Mouse (Mus musculus): Measurements from ENCODE around the gene Neurl4.
"Not testable (repeated sequence)": the region's sequence is repeated elsewhere in the genome, so short reads cannot be mapped to it uniquely, and the experiment has no call there.

The Neurl4 gene

DNA sequence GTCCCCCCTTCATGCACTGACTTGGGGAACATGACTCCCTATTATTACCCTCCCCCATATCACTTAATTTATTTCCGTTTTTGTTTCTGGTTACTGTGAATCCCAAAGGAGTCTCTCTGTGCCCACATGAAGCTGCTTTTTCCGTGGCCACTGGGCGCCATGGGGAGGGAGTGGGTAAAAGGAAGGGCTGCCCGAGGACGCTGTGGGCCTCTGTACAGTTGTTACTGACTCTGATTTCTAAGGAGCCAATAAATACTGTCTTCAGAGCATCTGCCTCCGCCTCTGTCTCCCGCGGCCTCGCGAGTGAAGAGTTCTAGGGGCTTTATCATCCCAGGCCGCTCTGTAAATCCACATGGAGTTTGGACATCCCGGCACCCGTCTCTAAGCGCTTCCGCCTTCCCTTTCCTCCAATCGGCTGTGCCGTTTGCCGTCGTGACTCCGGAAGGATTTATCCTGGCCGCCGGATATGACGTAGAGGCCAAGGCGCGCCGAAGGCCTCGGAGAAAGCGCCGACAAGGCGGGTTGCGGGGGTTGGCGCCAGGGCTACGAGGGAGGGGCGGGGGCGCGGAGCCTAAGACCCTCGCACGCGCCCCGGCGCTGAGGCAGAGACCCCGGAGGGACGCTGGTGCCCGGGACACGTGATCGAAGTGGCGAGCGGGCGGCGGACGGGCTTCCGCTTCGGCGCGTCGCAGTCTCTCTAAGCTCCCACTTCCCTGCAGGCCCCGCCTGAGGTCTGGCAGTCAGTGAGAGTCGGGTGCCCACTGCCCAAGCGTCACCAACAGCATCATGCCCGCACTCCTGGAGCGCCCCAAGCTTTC, 12.9 kb downstream of the Neurl4 start, which contains the start of gene Gps2:
Gene Gps2 (plus strand): TSS at position 335 of the 818 bp plus-strand sequence.
- DNase-seq (ENCODE audit: low spot score): peak; percentile 94

DNA sequence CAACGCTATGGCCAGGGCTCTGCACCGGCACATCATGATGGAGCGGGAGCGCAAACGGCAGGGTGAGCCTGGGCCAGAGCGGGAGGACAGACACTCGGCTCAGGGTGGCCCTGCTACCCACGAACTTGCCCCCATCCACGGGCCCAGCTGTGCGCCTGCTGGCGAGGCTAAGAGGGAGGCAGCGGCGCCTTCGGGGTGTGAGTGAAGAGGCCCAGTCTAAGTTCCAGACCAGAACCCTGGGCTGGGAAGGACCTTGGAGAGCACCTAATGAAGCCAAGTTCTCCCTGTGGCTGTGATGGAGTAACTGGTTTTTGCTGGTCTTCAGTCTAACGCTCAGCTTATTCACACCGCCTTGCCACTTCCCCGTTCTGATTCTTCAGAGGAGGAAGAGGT, 13.5 kb downstream of the Neurl4 start:
- no peak for DNase-seq (ENCODE audit: low spot score)

DNA sequence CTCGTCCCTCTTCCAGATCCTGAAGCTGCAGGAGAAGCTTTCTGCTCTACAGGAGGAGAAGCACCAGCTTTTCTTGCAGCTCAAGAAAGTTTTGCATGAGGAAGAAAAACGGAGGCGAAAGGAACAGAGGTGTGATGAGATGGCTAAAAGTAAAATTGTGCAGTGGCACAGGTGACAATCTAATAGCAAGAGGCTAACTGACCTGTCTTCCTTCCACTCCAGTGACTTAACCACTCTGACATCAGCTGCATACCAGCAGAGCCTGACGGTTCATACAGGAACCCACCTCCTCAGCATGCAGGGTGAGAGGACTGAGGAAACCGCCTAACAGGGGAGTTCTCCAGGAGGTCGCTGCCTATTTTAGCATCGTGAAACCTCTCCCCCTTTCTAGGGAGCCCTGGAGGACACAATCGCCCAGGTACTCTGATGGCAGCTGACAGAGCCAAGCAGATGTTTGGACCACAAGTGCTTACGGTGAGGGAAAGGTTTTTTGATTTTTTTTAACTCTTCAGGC, 14.1 kb downstream of the Neurl4 start:
- no peak for DNase-seq (ENCODE audit: low spot score)

DNA sequence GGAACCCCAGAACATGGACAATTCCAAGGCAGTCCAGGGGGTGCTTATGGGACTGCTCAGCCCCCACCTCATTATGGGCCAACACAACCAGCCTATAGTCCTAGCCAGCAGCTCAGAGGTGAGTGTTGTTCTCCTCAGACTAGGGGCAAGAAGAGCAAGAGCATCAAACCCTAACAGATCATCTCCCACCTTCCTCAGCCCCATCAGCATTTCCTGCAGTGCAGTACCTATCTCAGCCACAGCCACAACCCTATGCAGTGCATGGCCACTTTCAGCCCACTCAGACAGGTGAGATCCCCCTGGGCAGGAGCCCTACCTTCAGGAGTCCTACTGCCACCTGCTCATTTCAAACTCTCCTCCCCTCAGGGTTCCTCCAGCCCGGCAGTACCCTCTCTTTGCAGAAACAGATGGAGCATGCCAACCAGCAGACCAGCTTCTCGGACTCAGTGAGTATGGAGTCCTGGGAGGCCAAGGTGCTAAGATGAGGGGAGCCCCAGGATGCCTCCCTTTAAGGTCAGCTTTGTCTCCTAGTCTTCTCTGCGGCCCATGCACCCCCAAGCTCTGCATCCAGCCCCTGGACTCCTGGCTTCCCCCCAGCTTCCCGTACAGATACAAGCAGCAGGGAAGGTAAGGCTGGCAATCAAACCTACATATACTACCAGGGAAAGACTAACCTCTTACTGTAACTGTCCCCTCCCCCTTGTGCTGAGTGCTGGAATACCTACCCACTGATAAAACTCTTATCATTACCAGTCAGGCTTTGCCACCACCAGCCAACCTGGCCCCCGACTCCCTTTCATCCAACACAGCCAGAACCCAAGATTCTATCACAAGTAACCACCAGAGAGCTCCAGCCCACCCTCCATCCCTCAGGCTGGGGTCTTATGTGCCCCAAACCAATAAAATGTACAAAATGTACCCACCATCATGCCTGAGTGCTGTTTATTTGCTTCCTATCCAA, 15.1 kb downstream of the Neurl4 start:
- DNase-seq (ENCODE audit: low spot score): no peak

DNA sequence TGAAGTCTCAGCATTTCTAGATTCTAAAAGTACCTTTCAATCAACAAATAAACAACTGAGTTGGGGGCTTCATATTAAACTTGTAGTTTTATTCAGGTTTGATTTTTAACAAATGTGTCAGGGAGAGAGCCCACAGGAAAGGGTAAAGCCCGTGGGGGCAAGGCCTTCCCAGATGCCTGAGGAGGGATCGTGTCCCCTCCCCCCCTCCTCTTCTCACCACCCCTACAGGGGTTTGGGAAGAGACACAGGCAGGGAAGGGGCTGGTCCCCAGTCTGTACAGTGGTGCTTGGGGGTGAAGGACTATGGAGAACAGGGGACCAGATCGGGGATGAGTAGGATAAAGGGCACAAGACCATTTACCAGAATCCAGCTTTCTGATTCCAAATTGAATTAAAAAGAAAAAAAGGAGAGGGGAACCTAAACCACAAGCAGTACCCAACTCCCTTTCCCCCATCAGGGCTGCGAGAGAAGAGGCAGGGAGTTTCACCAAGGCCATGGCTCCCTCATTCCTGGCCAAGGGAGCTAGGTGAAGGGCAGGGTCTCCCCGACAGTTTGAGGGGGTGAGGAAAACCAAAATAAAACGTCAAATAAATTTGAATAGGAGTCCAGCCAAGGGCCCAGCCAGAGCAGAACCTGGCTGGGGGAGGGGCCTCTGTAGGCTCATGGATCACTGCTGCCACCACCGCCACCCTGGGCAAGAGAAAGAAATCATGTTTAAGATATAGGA, 15.9 kb downstream of the Neurl4 start:
- DNase-seq (ENCODE audit: low spot score): not testable (repeated sequence)

DNA sequence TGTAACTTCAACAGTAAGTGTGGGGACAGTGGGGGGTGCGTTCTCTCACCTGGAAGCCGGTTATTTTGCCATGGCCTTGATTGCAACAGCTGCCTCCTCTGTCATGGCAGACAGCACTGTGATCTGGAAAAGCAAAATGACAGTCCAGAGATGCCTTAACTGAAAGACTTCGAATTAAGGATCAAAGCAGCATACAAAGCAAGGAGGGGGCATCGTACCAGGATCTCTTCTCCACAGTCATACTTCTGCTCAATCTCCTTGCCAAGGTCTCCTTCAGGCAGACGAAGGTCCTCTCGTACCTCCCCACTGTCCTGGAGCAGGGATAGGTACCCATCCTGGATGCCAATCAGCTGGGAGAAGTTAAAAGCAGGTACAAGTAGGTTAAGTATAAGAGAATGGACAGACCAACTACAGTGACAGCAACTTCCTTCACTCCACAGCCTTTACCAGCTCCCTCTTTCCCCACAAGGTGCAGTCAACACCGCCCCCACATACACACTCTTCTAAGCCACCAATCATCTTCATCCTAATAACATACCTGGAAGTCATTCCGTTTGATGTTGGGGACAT, 16.6 kb downstream of the Neurl4 start:
- DNase-seq (ENCODE audit: low spot score): no peak

DNA sequence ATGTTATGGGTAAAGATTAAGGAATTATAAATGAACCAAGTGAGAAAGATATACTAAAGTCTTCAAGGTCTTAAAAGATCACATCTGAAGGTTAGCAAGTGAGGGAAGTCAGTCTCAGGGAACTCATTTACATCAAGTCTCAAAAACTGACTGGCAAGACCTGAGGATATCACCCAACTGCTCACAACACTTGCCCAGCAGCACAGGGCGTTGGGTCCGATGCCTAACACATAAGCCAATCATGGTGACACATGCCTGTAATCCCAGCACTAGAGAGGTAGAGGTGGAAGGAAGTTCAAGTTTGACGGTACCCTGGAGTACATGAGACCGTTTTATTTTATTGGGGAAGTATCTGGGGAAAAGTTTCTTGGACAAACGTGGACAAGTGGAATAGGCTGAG, 17.2 kb downstream of the Neurl4 start:
- no peak for DNase-seq (ENCODE audit: low spot score)

DNA sequence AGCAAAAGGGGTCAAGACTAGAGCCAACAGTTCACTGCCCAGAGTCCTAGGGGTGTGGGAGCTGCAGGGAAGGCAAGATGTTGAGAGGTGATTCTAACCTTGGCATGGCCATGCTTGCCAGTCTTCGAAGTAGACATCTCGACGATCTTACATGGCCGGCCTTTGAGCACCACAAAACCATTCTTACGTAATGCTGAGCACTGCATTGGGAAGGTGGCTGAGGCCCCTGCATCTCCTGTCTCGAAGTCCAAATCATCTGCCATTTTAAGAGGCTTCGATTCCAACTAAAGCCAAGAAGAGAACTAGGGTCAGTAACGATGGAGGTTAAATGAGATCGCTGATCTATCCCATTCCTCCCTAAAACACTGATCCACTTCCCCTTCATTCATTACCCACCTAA, 18.2 kb downstream of the Neurl4 start:
- no peak for DNase-seq (ENCODE audit: low spot score)

DNA sequence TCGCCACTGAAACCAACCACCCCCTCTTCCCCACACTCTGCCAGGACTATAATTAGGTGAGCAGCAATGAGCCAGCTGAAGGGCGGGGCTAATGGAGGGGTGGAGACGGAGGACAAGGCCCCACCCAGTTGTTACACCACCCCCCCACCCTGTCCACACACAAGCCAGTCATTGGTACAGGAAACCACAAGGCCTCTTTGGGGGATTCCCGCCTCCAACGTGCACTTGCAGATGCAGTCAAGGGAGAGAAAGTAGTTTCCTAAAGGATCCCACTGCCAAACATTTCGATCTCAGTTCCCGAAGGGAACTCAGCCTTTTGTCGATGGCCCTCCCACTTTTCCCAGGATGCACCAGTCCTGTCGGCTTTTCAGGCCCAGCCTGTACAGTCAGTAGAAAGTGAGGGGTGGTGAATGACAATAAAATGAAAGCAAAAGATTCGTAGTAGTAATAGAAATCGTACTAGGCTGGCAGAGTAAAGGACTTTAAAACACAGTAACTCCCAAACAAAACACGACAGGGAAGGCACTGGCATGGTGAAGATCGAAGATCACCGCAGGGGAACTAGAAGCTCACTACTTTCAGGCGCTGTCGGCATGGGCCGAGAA, 18.9 kb downstream of the Neurl4 start:
- DNase-seq (ENCODE audit: low spot score): peak; percentile 85

DNA sequence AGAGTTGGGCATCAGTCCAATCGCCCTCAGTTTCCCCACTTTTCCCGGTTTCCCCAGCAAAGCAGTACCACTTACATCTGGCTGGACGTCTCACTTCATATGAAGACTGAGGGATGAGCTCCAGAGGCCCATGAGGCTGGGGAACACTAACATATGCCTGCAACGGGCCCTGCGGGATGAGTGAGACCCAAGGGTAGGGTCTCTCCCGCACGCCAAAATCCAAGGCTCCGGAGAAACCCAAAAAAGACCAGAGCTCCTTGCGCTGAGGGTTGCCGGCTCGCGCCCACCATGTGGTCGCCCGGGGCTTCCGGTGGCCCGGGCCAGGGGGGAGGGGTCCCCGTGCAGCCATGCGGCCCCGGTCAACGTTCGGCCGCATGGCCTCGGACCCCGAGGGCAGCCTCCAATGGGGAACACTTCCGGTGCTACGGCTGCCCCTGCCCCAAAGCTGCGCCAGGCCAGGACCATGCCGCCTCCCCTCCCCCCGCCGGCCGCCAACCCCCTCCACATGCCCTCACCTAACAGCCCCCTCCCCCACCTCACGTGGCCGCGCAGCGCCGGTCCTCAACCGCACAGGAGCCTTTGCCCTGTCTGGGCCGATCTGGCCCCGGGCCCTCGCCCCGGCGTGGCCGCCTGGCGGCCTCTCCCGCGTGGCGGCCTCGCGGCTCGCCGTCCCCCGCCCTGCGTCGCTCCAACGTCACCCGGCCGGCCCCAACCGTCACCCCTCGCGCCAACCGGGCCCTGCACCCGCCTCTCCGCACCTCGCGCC, 19.6 kb downstream of the Neurl4 start:
- no peak for DNase-seq (ENCODE audit: low spot score)

DNA sequence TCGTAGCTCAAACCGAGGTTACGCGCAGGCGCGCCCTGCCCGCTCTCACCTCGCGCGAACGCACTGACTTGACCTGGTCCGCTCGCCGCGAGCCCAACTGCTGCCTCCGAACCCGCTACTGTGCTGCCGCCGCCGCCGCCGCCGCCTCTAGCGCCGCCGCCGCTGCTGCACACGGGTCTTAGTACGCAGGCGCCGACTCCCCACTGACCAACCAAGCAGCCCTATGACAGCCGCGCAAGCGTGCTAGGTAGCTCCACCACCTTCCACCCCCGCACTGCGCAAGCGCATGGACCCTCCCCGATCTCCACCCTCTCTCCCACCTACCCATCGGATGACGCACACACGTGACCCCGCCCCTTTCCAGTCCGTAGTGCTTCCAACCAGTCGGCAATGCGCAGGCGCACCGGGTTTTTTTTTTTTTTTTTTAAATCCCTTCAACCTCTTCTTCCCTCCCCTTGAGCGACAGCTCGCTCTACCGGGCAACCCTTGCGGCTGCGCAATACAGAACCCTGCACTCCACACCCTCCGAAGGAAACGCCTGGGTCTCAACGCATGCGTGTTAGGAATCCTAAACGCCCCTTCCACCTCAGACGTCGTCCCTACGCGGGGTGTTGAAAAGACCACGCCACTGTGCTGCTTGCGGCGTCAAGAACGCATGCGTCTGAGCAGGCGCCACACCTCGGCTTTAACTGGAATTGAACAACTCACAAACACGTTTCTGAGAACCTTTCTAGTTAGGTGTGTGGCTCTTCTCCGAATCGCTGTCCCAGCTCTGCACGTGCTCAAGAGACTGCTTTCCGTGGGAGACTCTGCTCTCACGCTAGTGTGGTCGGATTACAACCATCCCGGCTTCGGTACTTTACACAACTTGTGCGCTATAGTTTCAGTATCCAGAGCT, 20.5 kb downstream of the Neurl4 start, which contains the start of gene Eif5a:
Gene Eif5a (minus strand): TSS at position 845 of the 898 bp plus-strand sequence.
- DNase-seq (ENCODE audit: low spot score): peak; percentile 100

DNA sequence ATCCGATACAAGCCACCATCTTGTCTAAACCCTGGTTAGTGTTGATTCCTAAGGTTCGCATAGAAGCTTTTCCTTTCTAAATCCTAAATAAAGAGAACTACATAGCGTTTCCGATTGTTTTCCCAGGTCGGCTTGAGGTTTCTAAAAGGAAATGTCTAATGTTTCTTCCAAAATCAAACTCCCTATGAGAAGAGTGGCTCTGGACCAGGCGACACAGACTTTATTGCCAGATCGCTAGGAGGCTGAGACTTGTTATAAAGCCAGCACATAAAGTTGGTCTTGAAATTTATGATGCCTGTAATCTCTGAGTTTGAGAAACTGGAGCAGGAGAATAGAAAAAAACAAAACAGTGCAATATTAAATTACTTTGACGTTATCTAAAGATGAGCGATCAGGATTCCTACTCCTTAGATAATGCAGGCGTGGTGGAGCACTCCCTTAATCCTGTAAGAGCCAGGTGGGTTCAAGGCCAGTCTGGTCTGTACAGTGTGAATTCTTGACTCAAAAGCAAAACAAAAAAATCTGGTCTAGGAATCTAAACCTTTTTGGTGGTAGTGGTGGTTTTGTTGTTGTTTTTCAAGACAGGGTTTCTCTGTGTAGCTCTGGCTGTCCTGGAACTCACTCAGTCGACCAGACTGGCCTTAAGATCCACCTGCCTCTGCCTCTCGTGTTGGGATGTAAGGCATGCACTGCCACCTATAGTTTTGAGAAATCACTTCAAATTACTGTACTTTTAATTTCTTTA, 21.3 kb downstream of the Neurl4 start:
- no peak for DNase-seq (ENCODE audit: low spot score)

DNA sequence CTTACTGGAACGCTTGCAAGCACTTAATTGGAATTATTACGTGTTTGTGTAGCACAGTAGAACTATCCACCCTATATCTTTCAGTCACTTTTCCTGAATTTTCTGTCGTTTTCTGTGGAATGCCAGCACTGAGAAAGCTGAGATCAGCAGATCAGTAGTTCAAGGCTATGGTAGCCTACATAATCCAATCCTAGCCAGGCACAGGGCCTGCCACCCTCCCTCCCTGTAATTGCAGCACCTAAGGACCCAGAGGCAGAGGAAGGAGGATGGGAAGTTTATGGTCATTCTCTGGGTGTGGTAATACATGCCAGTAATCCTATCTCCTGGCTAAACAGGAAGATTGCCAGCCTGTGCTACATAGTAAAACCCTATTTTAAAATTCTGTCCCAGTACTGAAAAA, 21.9 kb downstream of the Neurl4 start:
- no peak for DNase-seq (ENCODE audit: low spot score)

DNA sequence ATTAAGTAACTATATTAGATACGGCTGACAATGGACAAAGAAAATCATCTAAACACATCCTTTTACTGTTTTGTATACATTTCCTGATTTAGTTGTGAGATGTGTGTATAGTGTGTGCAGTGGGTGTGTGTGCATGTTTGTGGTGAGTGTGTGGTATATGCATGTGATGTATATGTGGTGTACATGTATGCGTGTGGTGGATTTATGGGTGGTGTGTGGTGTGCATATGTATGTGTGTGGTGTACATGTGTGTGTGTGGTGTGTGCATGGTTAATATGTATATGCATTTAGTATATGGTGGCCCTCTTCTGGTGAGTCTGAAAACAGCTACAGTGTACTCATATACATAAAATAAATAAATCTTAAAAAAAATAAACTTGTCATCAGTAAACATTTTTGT, 26.6 kb downstream of the Neurl4 start:
- DNase-seq (ENCODE audit: low spot score): no peak

DNA sequence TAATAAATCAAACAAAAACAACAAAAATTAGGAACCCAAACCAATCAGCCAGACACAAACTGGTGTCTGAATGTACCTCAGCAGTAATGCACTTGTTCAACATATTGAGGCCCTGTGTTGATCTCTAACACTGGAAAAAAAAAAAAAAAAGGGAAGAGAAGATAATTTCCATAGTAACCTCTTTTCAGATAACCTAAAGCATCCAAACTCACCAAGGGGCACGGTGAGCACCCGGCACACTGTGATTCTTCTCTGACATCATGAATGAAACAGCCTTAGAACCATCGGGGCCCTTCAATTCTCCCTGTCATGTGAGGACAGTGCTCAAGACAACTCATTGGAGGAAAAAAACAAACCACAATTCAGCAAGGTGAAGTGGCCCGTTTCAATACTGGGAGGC, 28.8 kb downstream of the Neurl4 start:
- DNase-seq (ENCODE audit: low spot score): no peak

DNA sequence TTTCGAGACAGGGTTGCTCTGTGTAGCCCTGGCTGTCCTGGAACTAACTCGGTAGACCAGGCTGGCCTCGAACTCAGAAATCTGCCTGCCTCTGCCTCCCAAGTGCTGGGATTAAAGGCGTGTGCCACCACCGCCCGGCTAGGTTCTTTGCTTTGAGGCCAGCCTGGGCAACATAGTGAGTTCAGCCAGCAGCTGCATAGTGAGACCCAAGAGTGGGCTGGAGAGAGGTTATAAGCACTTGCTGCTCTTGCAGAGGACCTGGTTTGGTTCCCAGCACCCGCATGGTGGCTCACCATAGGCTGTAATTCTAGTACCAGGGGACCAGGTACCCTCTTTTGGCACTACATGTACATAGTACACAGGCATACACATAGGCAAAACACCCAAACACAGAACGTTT, 29.3 kb downstream of the Neurl4 start:
- DNase-seq (ENCODE audit: low spot score): not testable (repeated sequence)

DNA sequence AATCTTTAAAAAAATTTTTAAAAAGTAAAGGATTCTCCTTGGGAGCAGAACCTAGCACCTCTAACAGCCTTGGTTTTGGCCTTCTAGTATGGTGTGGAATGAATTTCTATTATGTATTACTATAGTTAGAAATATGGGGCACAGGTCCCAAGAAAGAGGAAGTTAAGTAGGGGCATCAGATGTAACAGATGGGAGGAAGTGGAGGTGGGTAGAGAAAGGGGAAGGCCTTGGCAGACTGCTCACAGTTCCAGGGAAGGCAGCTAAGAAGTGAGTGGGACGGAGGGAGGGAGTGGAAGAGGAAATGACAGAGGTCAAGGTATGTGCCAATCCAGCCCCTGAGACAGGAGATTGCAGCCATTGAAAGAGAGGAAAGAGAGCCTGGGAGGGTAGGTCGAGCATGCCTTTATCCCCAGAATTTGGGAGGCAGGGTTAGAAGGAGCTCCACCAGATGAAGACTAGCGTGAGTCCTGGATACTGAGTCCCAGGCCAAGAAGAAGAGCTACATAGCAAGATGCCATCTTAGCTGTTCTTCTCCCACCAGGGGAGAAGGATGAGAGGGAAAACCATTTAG, 30.2 kb downstream of the Neurl4 start:
- peak; percentile 55 for DNase-seq (ENCODE audit: low spot score)

DNA sequence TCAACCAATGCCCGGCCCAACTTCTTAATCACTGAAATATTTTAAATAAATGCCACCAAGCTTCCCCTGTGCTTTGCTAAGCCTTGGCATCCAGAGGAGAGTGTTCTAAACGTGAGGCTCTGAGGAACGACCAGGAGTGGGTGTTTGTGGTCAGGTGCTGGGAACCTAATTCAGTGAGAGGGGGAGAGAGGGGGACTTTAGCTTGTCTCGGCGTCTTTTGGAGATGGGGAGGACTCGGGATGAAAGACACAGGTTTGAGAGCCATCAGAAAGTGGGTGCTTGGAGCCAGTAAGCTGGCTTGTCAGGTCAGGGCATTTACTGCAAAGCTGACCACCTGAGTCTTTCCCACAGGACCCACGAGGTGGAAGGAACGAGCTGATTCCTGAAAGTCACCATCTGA, 30.9 kb downstream of the Neurl4 start:
- no peak for DNase-seq (ENCODE audit: low spot score)

All from lung, postnatal 25 days (tissue).